Mouse (Mus musculus) MEL (cell line): Measurements from ENCODE around the gene Dlg2. TPM values are rescaled to one million over a fixed set of nuclear protein-coding genes. Genes with fewer than 3 reads are reported as not detected.

Experiments
- DNase-seq: peaks from one replicate; pipeline ENCODE4 v3.0.0; 2011; ENCODE audit warnings: low read depth, low spot score
- H3K27ac ChIP-seq: 2 replicates; pipeline ENCODE4 v1.5.1; 2012; ENCODE audit warnings: low read depth, mild to moderate bottlenecking, control low read depth, low read length, moderate library complexity; ENCODE audit not compliant: control insufficient read depth
- H3K27me3 ChIP-seq, 2 experiments: fragments of 150-350 bp in 1 of 2; sonication (generic) in 1 of 2; 2 replicates each; pipeline ENCODE4 v1.6.1; 2012; ENCODE audit warnings: low read length in 2 of 2, mild to moderate bottlenecking in 2 of 2, improper control_type of control experiment in 1 of 2, moderate library complexity in 1 of 2; ENCODE audit not compliant: insufficient read depth in 2 of 2, control insufficient read depth in 1 of 2
- H3K36me3 ChIP-seq, 2 experiments: 2 replicates each; pipeline ENCODE4 v1.6.1; 2012 to 2014; ENCODE audit warnings: low read length in 2 of 2, improper control_type of control experiment in 1 of 2, inconsistent platforms in 1 of 2, mild to moderate bottlenecking in 1 of 2; ENCODE audit not compliant: insufficient read depth in 2 of 2, control insufficient read depth in 1 of 2
- H3K4me1 ChIP-seq, 2 experiments: fragments of 150-350 bp in 1 of 2; sonication (generic) in 1 of 2; 2 replicates each; pipeline ENCODE4 v1.6.1; 2012; ENCODE audit warnings: low read length in 2 of 2, improper control_type of control experiment in 1 of 2, mild to moderate bottlenecking in 1 of 2; ENCODE audit not compliant: insufficient read depth in 2 of 2, control insufficient read depth in 1 of 2
- H3K4me3 ChIP-seq, 2 experiments: fragments of 150-350 bp in 1 of 2; sonication (generic) in 1 of 2; 2 replicates each; pipeline ENCODE4 v1.5.1; 2012; ENCODE audit warnings: low read depth in 2 of 2, low read length in 2 of 2, mild to moderate bottlenecking in 2 of 2, moderate library complexity in 2 of 2, control low read depth in 1 of 2, improper control_type of control experiment in 1 of 2; ENCODE audit not compliant: control insufficient read depth in 1 of 2, insufficient read depth in 1 of 2
- H3K79me2 ChIP-seq: 2 replicates; pipeline ENCODE4 v1.6.1; 2012; ENCODE audit warnings: mild to moderate bottlenecking, low read length, moderate library complexity; ENCODE audit not compliant: control insufficient read depth, poor library complexity, insufficient read depth
- H3K9ac ChIP-seq: 2 replicates; pipeline ENCODE4 v1.6.1; 2012; ENCODE audit warnings: low read depth, mild to moderate bottlenecking, control low read depth, low read length, moderate library complexity; ENCODE audit not compliant: control insufficient read depth, poor library complexity, severe bottlenecking
- H3K9me3 ChIP-seq: fragments of 150-350 bp; sonication (generic); replicated peaks from 2 replicates; pipeline ENCODE4 v1.6.1; 2012; ENCODE audit warnings: mild to moderate bottlenecking, low read length, improper control_type of control experiment, moderate library complexity; ENCODE audit not compliant: insufficient read depth
- BHLHE40 ChIP-seq: IDR thresholded peaks from 2 replicates; pipeline ENCODE4 v1.6.1; 2012; ENCODE audit warnings: low read depth, mild to moderate bottlenecking, inconsistent platforms, low read length, improper control_type of control experiment, borderline replicate concordance
- CHD1 ChIP-seq: IDR thresholded peaks from 2 replicates; pipeline ENCODE4 v1.6.1; 2012; ENCODE audit warnings: low read depth, mild to moderate bottlenecking, inconsistent platforms, low read length, improper control_type of control experiment
- CHD2 ChIP-seq: IDR thresholded peaks from 2 replicates; pipeline ENCODE4 v1.6.1; 2011; ENCODE audit warnings: low read length, improper control_type of control experiment
- CTCF ChIP-seq, 3 experiments: IDR thresholded peaks in 2 of 3; conservative IDR thresholded peaks in 1 of 3; 2 replicates each; pipeline ENCODE4 v1.5.1; 2011 to 2012; ENCODE audit warnings: low read length in 3 of 3, low read depth in 2 of 3, mild to moderate bottlenecking in 2 of 3, improper control_type of control experiment in 1 of 3, inconsistent platforms in 1 of 3, mixed read lengths in 1 of 3, moderate library complexity in 1 of 3; ENCODE audit not compliant: control insufficient read depth in 1 of 3, insufficient read depth in 1 of 3, poor library complexity in 1 of 3, severe bottlenecking in 1 of 3
- E2F4 ChIP-seq: IDR thresholded peaks from 2 replicates; pipeline ENCODE4 v1.6.1; 2011; ENCODE audit warnings: low read depth, low read length, improper control_type of control experiment, borderline replicate concordance
- ELF1 ChIP-seq: IDR thresholded peaks from 2 replicates; pipeline ENCODE4 v1.6.1; 2014; ENCODE audit warnings: low read depth, mild to moderate bottlenecking, inconsistent platforms, low read length, improper control_type of control experiment, moderate library complexity
- EP300 ChIP-seq, 2 experiments: IDR thresholded peaks; 2 replicates each; pipeline ENCODE4 v1.6.1; 2011; ENCODE audit warnings: improper control_type of control experiment in 2 of 2, low read length in 2 of 2, low read depth in 1 of 2, mild to moderate bottlenecking in 1 of 2
- ETS1 ChIP-seq: IDR thresholded peaks from 2 replicates; pipeline ENCODE4 v1.6.1; 2012; ENCODE audit warnings: low read depth, mild to moderate bottlenecking, inconsistent platforms, low read length, improper control_type of control experiment, moderate library complexity
- GABPA ChIP-seq: IDR thresholded peaks from 2 replicates; pipeline ENCODE4 v1.6.1; 2012; ENCODE audit warnings: low read depth, mild to moderate bottlenecking, inconsistent platforms, low read length, improper control_type of control experiment, moderate library complexity
- GATA1 ChIP-seq: IDR thresholded peaks from 2 replicates; pipeline ENCODE4 v1.6.1; 2011; ENCODE audit warnings: low read depth, low read length, improper control_type of control experiment
- HCFC1 ChIP-seq: IDR thresholded peaks from 2 replicates; pipeline ENCODE4 v1.6.1; 2012; ENCODE audit warnings: low read depth, mild to moderate bottlenecking, inconsistent platforms, low read length, improper control_type of control experiment, moderate library complexity
- JUND ChIP-seq: IDR thresholded peaks from 2 replicates; pipeline ENCODE4 v1.6.1; 2011; ENCODE audit warnings: low read depth, mild to moderate bottlenecking, improper control_type of control experiment, low read length
- KAT2A ChIP-seq: conservative IDR thresholded peaks from 2 replicates; pipeline ENCODE4 v1.6.1; 2012; ENCODE audit warnings: low read depth, low read length, improper control_type of control experiment, inconsistent platforms
- MAX ChIP-seq: IDR thresholded peaks from 2 replicates; pipeline ENCODE4 v1.6.1; 2011; ENCODE audit warnings: low read length, improper control_type of control experiment
- MAZ ChIP-seq: IDR thresholded peaks from 2 replicates; pipeline ENCODE4 v1.6.1; 2012; ENCODE audit warnings: low read depth, mild to moderate bottlenecking, inconsistent platforms, low read length, improper control_type of control experiment
- MEF2A ChIP-seq: IDR thresholded peaks from 2 replicates; pipeline ENCODE4 v1.6.1; 2014; ENCODE audit warnings: low read depth, mild to moderate bottlenecking, inconsistent platforms, low read length, improper control_type of control experiment; ENCODE audit not compliant: poor library complexity, insufficient replicate concordance, severe bottlenecking; ENCODE audit errors: extremely low read depth
- NELFE ChIP-seq: IDR thresholded peaks from 2 replicates; pipeline ENCODE4 v1.6.1; 2011; ENCODE audit warnings: low read depth, low read length, improper control_type of control experiment
- POLR2A ChIP-seq, 2 experiments: IDR thresholded peaks; 2 replicates each; pipeline ENCODE4 v1.6.1; 2011 to 2012; ENCODE audit warnings: low read length in 2 of 2, mild to moderate bottlenecking in 2 of 2, control low read depth in 1 of 2, improper control_type of control experiment in 1 of 2, low read depth in 1 of 2, moderate library complexity in 1 of 2; ENCODE audit not compliant: control insufficient read depth in 1 of 2, insufficient read depth in 1 of 2, poor library complexity in 1 of 2
- POLR2AphosphoS2 ChIP-seq: IDR thresholded peaks from 2 replicates; pipeline ENCODE4 v1.6.1; 2011; ENCODE audit warnings: low read length, improper control_type of control experiment
- POLR2AphosphoS5 ChIP-seq: IDR thresholded peaks from 2 replicates; pipeline ENCODE4 v1.6.1; 2012; ENCODE audit warnings: low read depth, borderline replicate concordance, mild to moderate bottlenecking, inconsistent platforms, low read length, moderate library complexity, mixed read lengths
- RAD21 ChIP-seq: IDR thresholded peaks from 2 replicates; pipeline ENCODE4 v1.6.1; 2011; ENCODE audit warnings: mild to moderate bottlenecking, low read depth, low read length, improper control_type of control experiment
- RCOR1 ChIP-seq: IDR thresholded peaks from 2 replicates; pipeline ENCODE4 v1.6.1; 2012; ENCODE audit warnings: low read depth, mild to moderate bottlenecking, inconsistent platforms, low read length, improper control_type of control experiment
- SIN3A ChIP-seq: IDR thresholded peaks from 2 replicates; pipeline ENCODE4 v1.6.1; 2012; ENCODE audit warnings: low read length, improper control_type of control experiment, inconsistent platforms
- SMC3 ChIP-seq: IDR thresholded peaks from 2 replicates; pipeline ENCODE4 v1.6.1; 2011; ENCODE audit warnings: low read depth, low read length, improper control_type of control experiment
- TAL1 ChIP-seq: IDR thresholded peaks from 2 replicates; pipeline ENCODE4 v1.6.1; 2012; ENCODE audit warnings: mild to moderate bottlenecking, inconsistent platforms, low read length, moderate library complexity, mixed read lengths
- TBP ChIP-seq: IDR thresholded peaks from 2 replicates; pipeline ENCODE4 v1.8.0; 2011; ENCODE audit warnings: low read depth, low read length, improper control_type of control experiment
- TCF12 ChIP-seq: IDR thresholded peaks from 2 replicates; pipeline ENCODE4 v1.6.1; 2014; ENCODE audit warnings: low read depth, mild to moderate bottlenecking, inconsistent platforms, low read length, improper control_type of control experiment, moderate library complexity
- USF1 ChIP-seq: IDR thresholded peaks from 2 replicates; pipeline ENCODE4 v1.6.1; 2014; ENCODE audit warnings: low read depth, mild to moderate bottlenecking, inconsistent platforms, low read length, improper control_type of control experiment, moderate library complexity
- USF2 ChIP-seq, 2 experiments: IDR thresholded peaks; 2 replicates each; pipeline ENCODE4 v1.6.1; 2011 to 2012; ENCODE audit warnings: improper control_type of control experiment in 2 of 2, low read length in 2 of 2, borderline replicate concordance in 1 of 2, inconsistent platforms in 1 of 2, low read depth in 1 of 2, mild to moderate bottlenecking in 1 of 2; ENCODE audit not compliant: insufficient read depth in 1 of 2
- ZKSCAN1 ChIP-seq: IDR thresholded peaks from 2 replicates; pipeline ENCODE4 v1.6.1; 2012; ENCODE audit warnings: low read depth, mild to moderate bottlenecking, inconsistent platforms, low read length, improper control_type of control experiment, moderate library complexity
- ZNF384 ChIP-seq: IDR thresholded peaks from 2 replicates; pipeline ENCODE4 v1.6.1; 2012; ENCODE audit warnings: low read depth, mild to moderate bottlenecking, inconsistent platforms, low read length, improper control_type of control experiment
- polyA plus RNA-seq, 2 experiments: library from polyadenylated mRNA; stranded (reverse) in 1 of 2; unstranded in 1 of 2; fragments of >175 nt in 1 of 2; fragments of >200 nt in 1 of 2; gene quantifications; 2 replicates each; pipeline versions ENCODE4 v1.2.1 to v1.2.4; 2012; ENCODE audit warnings: low replicate concordance in 2 of 2, low read depth in 1 of 2; ENCODE audit not compliant: insufficient read length in 2 of 2, insufficient read depth in 1 of 2, missing spikeins in 1 of 2
- total RNA-seq: library from RNA; depleted of rRNA; stranded (reverse); fragments of 300-350 nt; gene quantifications from 2 replicates; pipeline ENCODE4 v1.2.3, GENCODE M21; 2012

Dlg2 gene
- total and polyA plus RNA-seq, 3 experiments: 0.04 TPM; not detected in 2

DNA sequence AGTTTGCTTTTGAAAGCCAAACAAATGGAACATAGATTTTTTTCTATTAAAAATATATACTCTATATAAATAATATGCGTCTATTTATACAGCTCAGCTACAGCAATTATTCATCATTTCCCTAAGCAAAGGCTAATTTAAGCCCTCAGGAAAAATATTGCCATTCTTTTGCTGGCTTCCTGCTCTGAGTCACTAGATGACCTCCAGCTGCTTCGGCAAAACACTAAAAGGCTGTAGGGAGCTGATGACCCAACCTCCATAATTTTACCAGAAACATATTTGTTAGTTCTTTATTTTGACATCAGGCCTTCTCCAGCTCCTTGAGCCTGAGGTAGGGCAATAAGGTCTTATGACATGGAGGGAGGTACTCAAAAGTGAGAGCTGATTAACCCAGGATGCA lies 1426.0 kb downstream of the Dlg2 start:
- Histone ChIP-seq H3K4me3 (no peak overlapping the region), H3K27me3 (no peaks in the 10 kb centered on the region), H3K9ac (no peak overlapping the region), H3K27ac (no peak overlapping the region), H3K4me1 (no peaks in the 10 kb centered on the region), H3K79me2 (no peaks in the 10 kb centered on the region), H3K36me3 (no peaks in the 10 kb centered on the region), H3K9me3 (no peaks in the 10 kb centered on the region)
- no peak for DNase-seq
- TF ChIP-seq ETS1 (no peak), SMC3 (no peak), MAX (no peak), TAL1 (no peak), GATA1 (no peak), CTCF (IDR thresholded peaks at IDR 0.05 in 2 of 3, conservative IDR thresholded peaks at IDR 0.05 in 1 of 3; ENCODE audit: control insufficient read depth in 1 of 3, insufficient read depth in 1 of 3, low read depth in 2 of 3, low read length in 3 of 3, poor library complexity in 1 of 3, severe bottlenecking in 1 of 3) (no peak), POLR2AphosphoS2 (no peak), JUND (no peak), MEF2A (no peak), GABPA (no peak), CHD2 (no peak), USF2 (IDR thresholded peaks at IDR 0.05; ENCODE audit: borderline replicate concordance in 1 of 2, insufficient read depth in 1 of 2, low read depth in 1 of 2, low read length in 2 of 2) (no peak), MAZ (no peak), POLR2A (IDR thresholded peaks at IDR 0.05; ENCODE audit: control insufficient read depth in 1 of 2, insufficient read depth in 1 of 2, low read depth in 1 of 2, low read length in 2 of 2, poor library complexity in 1 of 2) (no peak), EP300 (IDR thresholded peaks at IDR 0.05; ENCODE audit: low read depth in 1 of 2, low read length in 2 of 2) (no peak), KAT2A (no peak), TBP (no peak), NELFE (no peak), BHLHE40 (no peak)

DNA sequence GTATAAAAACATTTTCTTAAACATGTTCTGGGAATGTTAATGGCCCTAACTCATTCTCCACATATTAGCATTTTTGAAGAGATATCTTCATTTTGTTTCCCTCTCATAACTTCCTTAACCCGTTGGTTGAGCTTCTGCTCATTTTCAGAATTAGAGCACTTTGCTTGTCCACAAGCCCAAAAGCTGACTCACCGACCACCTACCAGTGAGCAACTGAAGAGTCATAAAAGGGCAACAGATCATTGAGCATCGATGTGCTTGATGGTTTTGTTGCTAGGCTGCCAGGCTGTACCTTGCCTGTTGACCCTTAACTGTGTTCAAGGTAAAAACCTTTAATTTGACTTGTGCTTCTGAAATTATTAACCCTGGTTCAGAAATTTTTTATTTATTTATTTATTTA lies 1440.3 kb downstream of the Dlg2 start:
- Histone ChIP-seq H3K36me3 (no peaks in the 10 kb centered on the region), H3K27ac (no peak overlapping the region), H3K79me2 (no peaks in the 10 kb centered on the region), H3K4me1 (no peaks in the 10 kb centered on the region), H3K4me3 (no peak overlapping the region), H3K9me3 (no peaks in the 10 kb centered on the region), H3K27me3 (no peaks in the 10 kb centered on the region), H3K9ac (no peak overlapping the region)
- TF ChIP-seq GABPA (no peak), RAD21 (no peak), E2F4 (no peak), USF1 (no peak), EP300 (IDR thresholded peaks at IDR 0.05; ENCODE audit: low read depth in 1 of 2, low read length in 2 of 2) (no peak), RCOR1 (no peak), ELF1 (no peak), ZNF384 (no peak), POLR2AphosphoS5 (no peak), MAZ (no peak), SIN3A (no peak), SMC3 (no peak), HCFC1 (no peak), CHD1 (no peak), TCF12 (no peak), ZKSCAN1 (no peak)
- no peak for DNase-seq
